Mouse (Mus musculus) embryonic facial prominence, embryonic 11.5 days (tissue): ENCODE data around the gene Mettl24. TPM values are rescaled to one million over a fixed set of nuclear protein-coding genes. Genes with fewer than 3 reads are reported as not detected.

Source experiments
- ATAC-seq: fragments of 200-750 bp; cut with Nextera tagmentation; replicated peaks from 2 replicates; pipeline ENCODE4 v1.8.0; 2017; ENCODE audit warnings: low read depth; ENCODE audit not compliant: insufficient number of reproducible peaks, low FRiP score, low TSS enrichment
- DNase-seq: peaks from one replicate; pipeline ENCODE4 v3.0.0-alpha.2; 2015; ENCODE audit warnings: low spot score
- H3K27ac ChIP-seq: fragments of 300-500 bp; sonication (generic); replicated peaks from 2 replicates; pipeline ENCODE4 v1.5.1; 2014; ENCODE audit warnings: mild to moderate bottlenecking, low read depth, low read length, control low read depth
- H3K27me3 ChIP-seq: fragments of 300-500 bp; sonication (generic); 2 replicates; pipeline ENCODE4 v1.6.1; 2014; ENCODE audit warnings: mild to moderate bottlenecking, low read length, moderate library complexity, mixed read lengths; ENCODE audit not compliant: control insufficient read depth, insufficient read depth
- H3K36me3 ChIP-seq: fragments of 300-500 bp; sonication (generic); replicated peaks from 2 replicates; pipeline ENCODE4 v1.6.1; 2014; ENCODE audit warnings: low read depth, mild to moderate bottlenecking, low read length, moderate library complexity, mixed read lengths; ENCODE audit not compliant: control insufficient read depth, insufficient read depth
- H3K4me1 ChIP-seq: fragments of 300-500 bp; sonication (generic); 2 replicates; pipeline ENCODE4 v1.6.1; 2014; ENCODE audit warnings: low read length, mixed read lengths; ENCODE audit not compliant: control insufficient read depth, insufficient read depth
- H3K4me2 ChIP-seq: fragments of 300-500 bp; sonication (generic); 2 replicates; pipeline ENCODE4 v1.6.1; 2014; ENCODE audit warnings: low read depth, mild to moderate bottlenecking, control low read depth, low read length, moderate library complexity
- H3K4me3 ChIP-seq: fragments of 300-500 bp; sonication (generic); 2 replicates; pipeline ENCODE4 v1.5.1; 2014; ENCODE audit warnings: low read depth, low read length, control low read depth
- H3K9ac ChIP-seq: fragments of 300-500 bp; sonication (generic); replicated peaks from 2 replicates; pipeline ENCODE4 v1.6.1; 2014; ENCODE audit warnings: mild to moderate bottlenecking, control low read depth, low read length
- H3K9me3 ChIP-seq: fragments of 300-500 bp; sonication (generic); replicated peaks from 2 replicates; pipeline ENCODE4 v1.6.1; 2016; ENCODE audit warnings: mild to moderate bottlenecking, low read length, inconsistent platforms, mixed read lengths; ENCODE audit not compliant: control insufficient read depth
- WGBS: fragments of 180-500 bp; shearing (Covaris S2); extraction: QIAGEN DNeasy Blood & Tissue Kit; methylation state at CpG from one replicate; pipeline ENCODE4 v1.1.7; 2014; 5-methylcytosine and 5-hydroxymethylcytosine counted together
- polyA plus RNA-seq: library from polyadenylated mRNA; unstranded; fragments of >200 nt; fragmentation: Nextera tagmentation; extraction: Ambion mirVana; gene quantifications from 2 replicates; pipeline ENCODE4 v1.2.1, GENCODE M21; 2014

Mettl24 gene
- polyA plus RNA-seq, 1 experiment from 2014 or later: 0.98 TPM

GRCm38 (mm10) chr10:40645346-40645745, 37.7 kb upstream of the Mettl24 start:
- Histone ChIP-seq H3K9me3 (no peaks in the 10 kb centered on the region), H3K27ac (no peak overlapping the region), H3K36me3 (no peaks in the 10 kb centered on the region), H3K4me3 (no peak overlapping the region), H3K9ac (no peak overlapping the region), H3K4me1 (no peaks in the 10 kb centered on the region), H3K4me2 (no peak overlapping the region), H3K27me3 (no peaks in the 10 kb centered on the region)
- DNase-seq: no peak
- 78% methylated on average over 1 of the region's 1 CpGs for WGBS
- no peak for ATAC-seq

- Histone ChIP-seq H3K4me3 (no peak overlapping the region), H3K9me3 (no peaks in the 10 kb centered on the region), H3K36me3 (no peaks in the 10 kb centered on the region), H3K9ac (no peak overlapping the region), H3K4me1 (no peaks in the 10 kb centered on the region), H3K27ac (no peak overlapping the region), H3K27me3 (no peaks in the 10 kb centered on the region), H3K4me2 (no peak overlapping the region)
- no peak for DNase-seq
- 88% methylated on average over 12 of the region's 12 CpGs for WGBS
- no peak for ATAC-seq
These were observed 34.3 kb upstream of the Mettl24 start for GRCm38 (mm10) chr10:40648776-40649175.

- no peak overlapping the region for H3K27ac ChIP-seq
These were observed 33.4 kb upstream of the Mettl24 start for GRCm38 (mm10) chr10:40649634-40650033.

GRCm38 (mm10) chr10:40651676-40652075, 31.4 kb upstream of the Mettl24 start:
- Histone ChIP-seq H3K4me2 (no peak overlapping the region), H3K4me3 (no peak overlapping the region), H3K9me3 (no peaks in the 10 kb centered on the region), H3K36me3 (no peaks in the 10 kb centered on the region), H3K9ac (no peak overlapping the region), H3K4me1 (no peaks in the 10 kb centered on the region), H3K27ac (no peak overlapping the region), H3K27me3 (no peaks in the 10 kb centered on the region)
- ATAC-seq (no peak), DNase-seq (no peak)
- WGBS: 75% methylated on average over 2 of the region's 2 CpGs

More at GRCm38 (mm10) chr10:40649634-40650033, 33.4 kb upstream of the Mettl24 start:
- Histone ChIP-seq H3K4me3 (no peak overlapping the region), H3K27me3 (no peaks in the 10 kb centered on the region), H3K36me3 (no peaks in the 10 kb centered on the region), H3K9me3 (no peaks in the 10 kb centered on the region), H3K9ac (no peak overlapping the region), H3K4me2 (no peak overlapping the region), H3K4me1 (no peaks in the 10 kb centered on the region)
- WGBS: 35% methylated on average over 4 of the region's 4 CpGs
- peak; percentile 68 for DNase-seq
- ATAC-seq: no peak

- no peaks in the 10 kb centered on the region for H3K4me1 ChIP-seq
- no peaks in the 10 kb centered on the region for H3K27me3 ChIP-seq
- no peak for ATAC-seq
- H3K9ac ChIP-seq: no peak overlapping the region
- no peak overlapping the region for H3K27ac ChIP-seq
- H3K36me3 ChIP-seq: no peaks in the 10 kb centered on the region
- no peak overlapping the region for H3K4me2 ChIP-seq
- no peaks in the 10 kb centered on the region for H3K9me3 ChIP-seq
- WGBS: 81% methylated on average over 3 of the region's 3 CpGs
- H3K4me3 ChIP-seq: no peak overlapping the region
- no peak for DNase-seq
These were observed 17.8 kb upstream of the Mettl24 start for GRCm38 (mm10) chr10:40665270-40665669.

GRCm38 (mm10) chr10:40666943-40667342, 16.1 kb upstream of the Mettl24 start:
- 100% methylated on average over 1 of the region's 1 CpGs for WGBS
- DNase-seq: no peak
- Histone ChIP-seq H3K4me2 (no peak overlapping the region), H3K9me3 (no peaks in the 10 kb centered on the region), H3K4me1 (no peaks in the 10 kb centered on the region), H3K27me3 (no peaks in the 10 kb centered on the region), H3K4me3 (no peak overlapping the region), H3K36me3 (no peaks in the 10 kb centered on the region), H3K27ac (no peak overlapping the region), H3K9ac (no peak overlapping the region)
- no peak for ATAC-seq

GRCm38 (mm10) chr10:40668640-40669039, 14.4 kb upstream of the Mettl24 start:
- H3K4me2 ChIP-seq: no peak overlapping the region
- H3K27me3 ChIP-seq: no peaks in the 10 kb centered on the region
- H3K36me3 ChIP-seq: no peaks in the 10 kb centered on the region
- no peaks in the 10 kb centered on the region for H3K9me3 ChIP-seq
- H3K4me3 ChIP-seq: no peak overlapping the region
- H3K27ac ChIP-seq: no peak overlapping the region
- no peak overlapping the region for H3K9ac ChIP-seq
- DNase-seq (no peak), ATAC-seq (no peak)
- no peaks in the 10 kb centered on the region for H3K4me1 ChIP-seq

- H3K9me3 ChIP-seq: no peaks in the 10 kb centered on the region
- no peaks in the 10 kb centered on the region for H3K27me3 ChIP-seq
- no peak overlapping the region for H3K4me3 ChIP-seq
- H3K4me1 ChIP-seq: no peaks in the 10 kb centered on the region
- H3K36me3 ChIP-seq: no peaks in the 10 kb centered on the region
- H3K27ac ChIP-seq: no peak overlapping the region
- H3K9ac ChIP-seq: no peak overlapping the region
- 62% methylated on average over 8 of the region's 8 CpGs for WGBS
- 0 out of 2 replicates have a peak, but pooled peaks have one; percentile 52 for ATAC-seq
- H3K4me2 ChIP-seq: no peak overlapping the region
- no peak for DNase-seq
These were observed 10.3 kb upstream of the Mettl24 start for GRCm38 (mm10) chr10:40672587-40673296.
